Mouse (Mus musculus): Measurements from ENCODE around the gene Chd1l.

Chd1l gene

DNA sequence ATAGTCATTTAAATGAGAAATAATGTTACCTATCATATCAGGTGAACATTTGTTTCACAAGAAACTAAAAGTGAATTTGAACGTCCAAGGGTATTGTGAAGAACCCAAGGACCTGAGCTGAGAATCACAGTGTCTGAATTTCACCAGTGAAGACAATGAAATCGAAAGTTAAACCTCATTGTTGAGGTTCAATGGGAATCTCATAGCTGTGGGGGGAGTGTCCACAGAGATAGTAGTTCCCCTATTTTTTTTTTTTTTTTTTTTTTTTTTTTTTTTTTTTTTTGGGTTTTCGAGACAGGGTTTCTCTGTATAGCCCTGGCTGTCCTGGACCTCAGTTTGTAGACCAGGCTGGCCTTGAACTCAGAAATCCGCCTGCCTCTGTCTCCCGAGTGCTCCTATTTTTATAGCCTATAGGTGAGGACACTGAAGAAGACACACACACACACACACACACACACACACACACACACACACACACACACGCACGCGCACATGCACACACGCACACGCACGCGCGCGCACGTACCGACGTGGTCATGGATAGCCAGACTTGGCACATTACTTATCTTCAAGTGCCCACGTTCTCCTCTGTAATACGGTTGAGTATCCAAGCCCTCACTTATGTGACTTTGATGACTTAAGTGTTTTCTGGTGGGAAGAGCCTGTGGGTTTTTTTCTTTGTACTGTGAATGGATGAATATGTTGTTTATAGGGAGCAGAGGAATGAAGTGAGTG, 7.3 kb upstream of the Chd1l start:
- DNase-seq = no peak

DNA sequence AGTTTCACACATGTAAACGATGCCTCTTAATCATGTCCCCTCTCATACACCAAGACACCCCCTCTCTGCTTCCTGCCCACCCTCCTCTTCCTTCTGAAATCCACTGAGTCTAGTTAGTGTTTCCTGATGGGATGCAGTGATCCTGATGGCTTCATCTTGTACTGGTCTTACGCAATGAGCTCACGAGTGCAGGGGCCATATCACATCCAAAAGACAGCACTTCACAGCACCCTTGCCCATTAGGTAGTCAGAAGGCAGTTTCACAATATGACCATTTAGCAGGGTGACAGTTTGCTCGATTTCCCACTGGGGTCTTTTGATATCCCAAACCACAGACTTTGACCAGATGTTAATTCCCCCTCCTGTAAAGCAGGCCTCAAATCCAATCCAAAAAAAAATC, 5.9 kb upstream of the Chd1l start:
- DNase-seq = no peak

DNA sequence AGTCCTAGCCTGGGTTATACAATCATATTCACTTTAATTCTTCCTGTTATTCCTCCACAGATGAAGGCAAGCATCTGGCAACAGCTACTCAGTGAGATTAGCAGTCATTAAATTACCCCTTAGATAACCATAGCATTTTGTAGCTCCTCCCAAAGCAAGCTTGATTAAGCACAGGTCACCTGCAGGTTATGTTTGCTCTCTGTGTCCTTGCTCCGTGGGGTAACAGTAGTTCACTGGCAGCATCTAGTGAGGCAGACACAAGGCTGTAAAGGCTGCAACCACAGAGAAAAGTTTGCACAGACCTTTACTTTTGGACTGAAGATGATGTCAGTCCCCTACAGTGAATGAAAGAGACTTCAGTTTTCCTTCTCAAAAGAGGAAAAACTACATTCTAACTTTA, 5.2 kb upstream of the Chd1l start:
- no peak for DNase-seq

GRCm38 (mm10) chr3:97611021-97611420, 1.0 kb upstream of the Chd1l start:
- DNase-seq = no peak

DNA sequence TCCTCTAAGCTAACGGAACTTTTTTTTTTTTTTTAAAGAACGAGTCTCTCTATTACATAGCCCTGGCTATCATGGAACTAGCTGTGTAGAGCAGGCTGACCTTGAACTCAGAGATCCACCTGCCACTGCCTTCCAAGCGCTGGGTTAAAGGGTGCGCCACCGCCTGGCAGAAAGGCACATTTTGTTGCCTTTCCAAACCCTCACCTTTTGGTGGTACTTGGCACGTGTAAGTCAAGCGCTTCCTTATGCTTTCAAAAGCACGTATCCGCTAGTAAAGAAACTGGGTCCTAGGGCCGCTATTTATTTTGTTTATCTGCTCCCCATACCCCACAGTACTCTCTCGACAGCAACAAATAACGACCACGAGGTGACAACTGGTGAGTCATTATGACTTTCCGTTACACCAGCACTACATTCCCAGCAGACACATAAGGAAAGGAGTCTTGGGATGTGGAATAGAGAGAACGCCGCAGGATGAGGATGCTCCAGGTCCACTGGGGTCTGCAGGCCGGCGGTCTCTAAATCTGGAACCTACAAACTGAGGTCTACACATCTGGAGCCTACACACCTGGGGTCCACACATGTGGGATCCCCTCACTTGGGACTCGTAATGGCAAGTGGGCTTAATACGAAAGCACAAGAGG, 680 bp downstream of the Chd1l start:
- peak; percentile 27 for DNase-seq

DNA sequence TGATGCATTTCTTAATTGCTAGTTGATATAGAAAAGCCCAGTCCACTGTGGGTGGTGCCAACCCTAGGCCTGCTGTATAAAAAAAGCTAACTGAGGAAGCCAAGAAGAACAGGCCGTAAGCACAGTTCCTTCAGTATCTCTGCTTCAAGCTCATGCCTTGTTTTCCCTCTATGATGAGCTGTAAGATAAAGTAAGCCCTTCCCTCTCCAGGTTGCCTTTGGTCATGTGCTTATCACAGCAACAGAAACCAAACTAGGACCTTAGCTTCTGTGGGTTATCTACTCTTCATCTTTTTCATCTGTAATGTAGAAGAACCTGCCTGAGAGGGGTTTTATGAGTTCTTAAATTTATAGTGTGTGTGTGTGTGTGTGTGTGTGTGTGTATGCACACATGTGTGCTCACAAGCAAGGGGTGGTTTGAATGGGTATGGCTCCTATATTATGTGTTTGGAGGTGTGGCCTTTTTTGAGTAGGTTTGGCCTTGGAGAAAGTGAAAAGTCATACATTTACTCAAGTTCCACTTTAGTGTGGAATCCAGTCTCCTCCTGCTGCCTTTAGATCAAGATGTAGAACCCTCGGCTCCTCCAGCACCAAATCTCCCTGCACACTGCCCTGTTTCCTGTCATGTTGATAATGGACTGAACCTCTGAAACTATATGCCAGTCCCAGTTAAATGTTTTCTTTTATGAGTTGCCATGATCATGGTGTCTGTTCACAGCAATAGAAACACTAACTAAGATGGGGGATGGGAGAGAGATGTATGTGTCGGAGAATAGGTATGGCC, 9.8 kb downstream of the Chd1l start:
- DNase-seq = no peak

GRCm38 (mm10) chr3:97596796-97597195, 13.2 kb downstream of the Chd1l start:
- DNase-seq = no peak

DNA sequence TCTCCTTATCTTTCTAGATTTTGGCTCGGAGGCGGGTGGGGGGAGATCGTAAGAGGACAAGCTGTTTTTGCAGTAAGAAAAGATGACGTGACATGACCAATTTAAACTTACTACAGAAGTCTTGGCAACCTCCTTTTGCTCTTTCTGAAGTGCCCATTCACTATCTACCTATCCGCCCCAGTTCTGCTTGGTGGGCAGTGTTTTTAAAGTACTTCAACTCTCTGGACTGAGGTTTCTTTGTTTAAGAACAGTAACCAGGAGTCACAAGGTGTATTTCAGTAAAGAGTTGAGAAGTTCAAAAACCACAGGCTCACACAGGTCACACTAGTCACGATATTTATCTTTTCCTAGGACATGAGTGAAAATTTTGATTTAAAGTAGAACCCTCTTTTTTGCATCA, 14.9 kb downstream of the Chd1l start:
- no peak for DNase-seq

DNA sequence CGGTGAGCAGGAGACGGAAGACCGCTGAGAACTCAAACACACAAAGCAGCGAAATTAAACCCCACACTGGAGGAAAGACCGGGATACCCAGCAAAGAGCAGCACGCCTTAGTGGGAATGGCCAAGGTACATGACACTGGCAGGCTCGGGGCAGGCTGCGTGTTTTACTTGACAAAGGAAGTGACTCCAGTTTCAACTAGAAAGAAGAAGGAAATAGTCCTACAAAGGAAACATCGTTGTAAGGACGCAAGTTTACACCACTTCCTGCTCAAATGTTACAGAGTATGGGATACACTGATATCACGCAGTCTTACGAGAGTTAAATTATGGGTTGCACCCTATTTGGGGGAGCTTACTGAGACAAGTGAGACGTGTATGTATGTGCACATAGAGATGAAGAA, 15.9 kb downstream of the Chd1l start:
- DNase-seq = no peak

DNA sequence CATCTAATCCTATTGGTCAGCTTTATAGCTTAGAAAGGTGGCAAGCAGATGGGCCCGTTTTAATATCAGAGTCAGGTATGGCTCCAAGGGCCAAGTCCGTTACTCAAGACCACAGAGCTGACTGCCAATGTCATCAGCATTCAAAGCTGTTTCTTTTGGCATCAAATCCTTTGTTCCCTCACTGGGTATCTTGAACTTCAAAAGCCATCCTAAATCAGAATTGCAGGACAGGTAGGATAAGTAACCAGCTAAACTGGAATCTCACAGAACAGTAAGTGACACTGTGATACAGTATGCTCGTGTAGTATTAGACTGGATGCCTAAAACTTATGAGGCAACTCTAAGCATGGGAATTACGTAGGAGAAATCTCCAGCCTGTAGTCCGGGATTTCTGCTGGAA, 16.9 kb downstream of the Chd1l start:
- no peak for DNase-seq

DNA sequence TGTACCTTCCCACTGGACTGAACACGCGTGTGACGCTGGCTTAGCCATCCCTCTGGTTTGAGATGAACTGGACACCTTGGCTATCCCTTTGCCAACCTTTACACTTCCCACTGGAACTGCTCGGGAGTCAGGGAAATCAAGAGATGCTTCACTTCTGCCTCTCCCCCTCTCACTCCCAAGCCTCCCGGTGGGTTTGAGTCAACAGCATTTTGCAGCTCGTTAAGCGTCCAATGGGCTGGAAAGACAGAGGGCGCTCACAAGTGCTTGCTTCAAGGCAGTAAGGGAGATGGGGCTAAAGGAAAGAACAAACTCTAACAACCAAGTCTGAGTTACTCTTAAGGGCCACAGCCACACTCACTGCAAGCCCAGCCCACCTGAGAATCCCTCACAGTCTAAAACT, 19.3 kb downstream of the Chd1l start:
- no peak for DNase-seq

GRCm38 (mm10) chr3:97587656-97588055, 22.3 kb downstream of the Chd1l start:
- no peak for DNase-seq

DNA sequence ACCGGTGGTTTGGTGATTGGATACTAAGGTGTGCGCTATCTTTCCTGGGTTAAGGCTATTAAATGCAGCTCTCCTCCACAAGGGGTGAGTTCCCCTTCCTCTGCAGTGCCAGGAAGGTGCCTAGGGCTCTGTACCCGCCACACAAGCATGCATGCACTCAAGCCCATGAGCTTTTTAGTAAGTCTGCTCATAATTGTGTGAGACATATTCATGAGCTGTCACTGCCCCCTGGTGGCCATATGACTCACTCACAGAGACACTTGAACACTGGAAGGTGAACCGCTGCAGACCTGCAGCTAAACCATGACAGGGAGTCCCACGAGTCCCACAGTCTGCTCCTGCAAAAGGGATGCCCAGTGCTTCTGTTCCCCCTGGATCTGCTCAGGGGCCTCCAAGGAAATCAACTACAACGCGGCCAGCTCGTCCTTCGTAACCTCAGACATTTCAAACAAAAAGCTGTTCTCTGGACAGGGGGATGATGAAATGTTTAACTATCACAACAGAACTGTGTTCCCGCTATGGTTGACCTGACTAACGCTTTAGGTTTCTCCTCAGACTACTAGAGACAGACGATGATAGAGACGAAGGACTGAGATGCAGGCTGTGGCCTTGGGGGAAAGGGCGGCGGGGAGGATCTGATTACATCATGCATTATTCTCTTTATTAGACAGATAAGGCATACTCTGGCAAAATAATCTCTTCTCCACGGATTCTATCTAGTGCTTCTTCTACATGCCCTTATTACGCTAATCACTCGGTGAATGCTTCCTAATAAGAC, 24.4 kb downstream of the Chd1l start:
- peak; percentile 55 for DNase-seq

GRCm38 (mm10) chr3:97573807-97574206, 36.2 kb downstream of the Chd1l start:
- no peak for DNase-seq

DNA sequence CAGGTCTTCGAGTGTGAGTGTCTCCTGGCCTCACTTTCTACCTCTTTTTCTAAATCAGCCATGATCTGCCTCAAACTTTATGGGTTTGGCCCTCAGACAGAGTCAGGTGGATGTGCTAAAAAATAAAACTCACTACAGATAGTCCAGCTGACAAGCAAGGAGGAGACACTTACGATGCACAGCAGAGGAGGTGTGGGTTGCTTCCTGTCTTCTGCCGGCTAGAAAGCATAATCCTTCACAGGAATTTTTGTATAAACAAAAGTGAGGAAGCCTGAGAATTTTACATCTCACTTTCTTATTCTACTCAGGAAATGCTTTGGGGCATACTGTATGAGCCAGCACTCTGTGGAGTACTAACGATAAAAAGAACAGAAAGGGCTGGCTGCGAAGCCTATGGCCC, 45.4 kb downstream of the Chd1l start:
- DNase-seq = no peak

- DNase-seq = no peak
These were observed 51.4 kb downstream of the Chd1l start for GRCm38 (mm10) chr3:97558554-97558953.

DNA sequence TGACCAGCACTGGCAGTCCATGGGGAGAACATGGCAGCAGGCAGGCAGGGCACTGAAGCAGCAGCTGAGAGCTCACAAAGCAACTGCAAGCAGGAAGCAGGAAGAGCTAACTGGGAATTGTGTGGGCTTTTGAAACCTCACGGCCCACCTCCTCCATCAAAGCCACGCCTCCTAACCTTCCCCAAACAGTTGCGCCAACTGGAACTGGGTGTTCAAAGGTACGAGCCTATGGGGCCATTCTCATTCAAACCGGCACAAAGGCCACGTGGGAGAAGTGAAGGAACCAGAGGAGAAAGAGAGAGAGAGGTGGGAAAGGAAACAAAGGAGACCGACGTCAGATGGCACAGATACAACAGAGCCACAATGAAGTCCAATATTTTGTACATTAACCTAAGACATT, 63.8 kb downstream of the Chd1l start:
- DNase-seq = no peak

DNA sequence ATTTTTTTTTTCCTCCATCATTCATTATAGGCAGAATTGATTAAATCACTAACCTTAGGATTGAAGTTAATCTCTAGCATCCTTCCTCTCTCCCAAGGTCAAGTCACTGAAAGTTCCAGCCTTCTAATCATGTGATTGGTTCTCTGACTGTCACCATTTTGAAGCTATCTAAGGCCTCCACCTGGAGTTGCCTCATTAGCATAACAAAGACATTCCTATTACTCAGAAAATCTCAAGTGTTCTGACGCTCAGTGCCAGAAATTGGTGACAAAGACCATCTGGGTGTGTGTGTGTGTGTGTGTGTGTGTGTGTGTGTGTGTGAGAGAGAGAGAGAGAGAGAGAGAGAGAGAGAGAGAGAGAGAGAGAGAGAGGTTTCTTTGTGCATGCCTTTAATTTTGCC, 69.8 kb downstream of the Chd1l start:
- no peak for DNase-seq

DNA sequence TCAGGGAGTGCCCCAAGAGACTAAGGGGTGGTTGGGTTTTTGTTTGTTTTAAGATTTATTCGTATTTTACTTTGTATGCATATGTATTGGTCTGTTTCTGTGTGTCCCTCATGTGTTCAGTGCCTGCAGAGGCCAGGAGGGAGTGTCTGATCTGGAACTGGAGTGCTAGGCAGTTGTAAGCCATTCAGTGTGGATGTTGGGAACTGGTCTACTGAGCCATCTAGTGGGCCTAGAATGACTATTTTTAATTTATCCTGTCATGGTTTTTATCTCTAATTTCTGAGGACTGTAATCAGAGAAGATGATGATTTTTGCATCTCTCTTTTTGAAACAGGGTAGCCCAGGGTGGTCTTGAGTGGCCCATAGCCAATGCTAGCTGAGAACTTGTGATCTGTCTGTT, 71.4 kb downstream of the Chd1l start:
- DNase-seq = no peak

- no peak for DNase-seq
These were observed 73.0 kb downstream of the Chd1l start for GRCm38 (mm10) chr3:97537006-97537405.

GRCm38 (mm10) chr3:97535660-97536059, 74.3 kb downstream of the Chd1l start:
- DNase-seq = no peak

- no peak for DNase-seq
These were observed 84.5 kb downstream of the Chd1l start for GRCm38 (mm10) chr3:97525458-97525857.

DNA sequence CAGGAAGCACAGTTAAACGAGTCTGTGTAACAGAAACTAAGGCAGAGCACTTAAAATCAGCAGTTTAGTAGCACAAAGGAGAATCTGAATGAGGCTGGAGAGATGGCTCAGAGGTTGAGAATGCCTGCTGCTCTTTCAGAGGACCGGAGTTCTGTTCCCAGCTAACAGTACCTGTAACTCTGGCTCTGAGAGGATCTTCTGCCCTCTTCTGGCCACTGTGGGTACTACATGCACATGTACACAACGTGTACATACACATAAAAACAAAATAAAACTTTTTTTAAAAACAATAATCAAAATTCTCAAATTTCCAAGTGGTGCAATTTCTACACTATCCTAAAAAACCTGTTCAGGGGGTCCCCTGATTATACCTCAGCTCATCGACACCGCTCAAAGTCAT, 85.2 kb downstream of the Chd1l start:
- no peak for DNase-seq
